Mouse (Mus musculus): Measurements from ENCODE around the gene Pde1a. TPM values are rescaled to one million over a fixed set of nuclear protein-coding genes. Genes with fewer than 3 reads are reported as not detected.
"Not testable (repeated sequence)": the region's sequence is repeated elsewhere in the genome, so short reads cannot be mapped to it uniquely, and the experiment has no call there.

The Pde1a gene
- polyA plus RNA-seq, 1 experiment from 2014 or later: 10.1 TPM

GRCm38 (mm10) chr2:79891760-79892570 lies 237.3 kb downstream of the Pde1a start:
- Histone ChIP-seq H3K4me3 (ENCODE audit: low read depth, low read length) (no peak overlapping the region), H3K9ac (ENCODE audit: low read depth, low read length) (no peak overlapping the region), H3K27ac (ENCODE audit: low read length) (no peak overlapping the region), H3K4me1 (ENCODE audit: control insufficient read depth, insufficient read depth, low read length) (no peaks in the 10 kb centered on the region), H3K36me3 (ENCODE audit: control insufficient read depth, insufficient read depth, low read length) (no peaks in the 10 kb centered on the region), H3K9me3 (replicated peaks; ENCODE audit: control insufficient read depth, low read length, poor library complexity, severe bottlenecking) (no peaks in the 10 kb centered on the region), H3K27me3 (ENCODE audit: control insufficient read depth, insufficient read depth, low read depth, low read length) (no peaks in the 10 kb centered on the region), H3K4me2 (ENCODE audit: low read length) (no peak overlapping the region)
- 0 out of 2 replicates have a peak, but pooled peaks have one; percentile 58 for ATAC-seq
- 82% methylated on average over 5 of the region's 5 CpGs for WGBS

- no peak for ATAC-seq
These were observed 238.5 kb downstream of the Pde1a start for GRCm38 (mm10) chr2:79890726-79891125.

DNA sequence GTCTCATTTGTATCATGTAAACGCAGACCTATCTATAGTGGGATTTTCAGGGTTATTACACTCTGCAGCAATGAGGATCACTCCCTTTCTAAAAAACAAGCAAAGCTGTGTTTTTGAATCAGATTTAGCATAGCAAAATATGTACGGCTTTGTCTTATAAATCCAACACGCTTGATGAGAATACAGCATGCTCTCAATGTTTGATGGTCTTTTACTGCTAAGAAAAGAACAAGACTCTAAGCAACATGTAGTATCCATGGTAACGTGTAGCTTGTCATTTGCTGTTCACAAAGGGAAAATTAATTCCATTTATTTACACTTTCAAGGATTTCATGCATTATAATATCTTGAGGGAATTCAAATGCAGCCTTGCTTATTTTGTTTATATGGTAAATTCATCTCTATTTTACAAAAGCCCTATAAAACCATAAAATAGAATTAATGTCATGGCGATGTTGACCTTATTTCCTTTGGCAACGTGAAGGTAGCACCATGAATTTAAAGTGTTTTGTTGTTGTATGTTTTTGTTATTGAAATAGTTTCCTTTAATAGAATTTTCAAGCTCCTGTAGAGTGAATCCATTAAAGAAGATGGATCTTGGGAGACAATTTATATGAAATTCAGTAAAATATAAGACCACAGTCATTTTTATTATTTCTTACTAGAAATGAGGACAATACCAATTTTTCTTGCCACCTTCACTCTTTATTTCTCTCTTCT lies 245.5 kb downstream of the Pde1a start:
- H3K4me1 ChIP-seq (ENCODE audit: control insufficient read depth, insufficient read depth, low read length): no peaks in the 10 kb centered on the region
- H3K27ac ChIP-seq (ENCODE audit: low read length): 0 out of 2 replicates have a peak overlapping the region, but pooled peaks have one; percentile 33
- H3K9ac ChIP-seq (ENCODE audit: low read depth, low read length): no peak overlapping the region
- H3K9me3 ChIP-seq (replicated peaks; ENCODE audit: control insufficient read depth, low read length, poor library complexity, severe bottlenecking): no peaks in the 10 kb centered on the region
- ATAC-seq: peak; percentile 90
- H3K4me2 ChIP-seq (ENCODE audit: low read length): no peak overlapping the region
- H3K36me3 ChIP-seq (ENCODE audit: control insufficient read depth, insufficient read depth, low read length): no peaks in the 10 kb centered on the region
- 46% methylated on average over 6 of the region's 6 CpGs for WGBS
- H3K4me3 ChIP-seq (ENCODE audit: low read depth, low read length): no peak overlapping the region
- H3K27me3 ChIP-seq (ENCODE audit: control insufficient read depth, insufficient read depth, low read depth, low read length): no peaks in the 10 kb centered on the region

More at GRCm38 (mm10) chr2:79890726-79891125, 238.5 kb downstream of the Pde1a start:
- no peaks in the 10 kb centered on the region for H3K9me3 ChIP-seq (replicated peaks; ENCODE audit: control insufficient read depth, low read length, poor library complexity, severe bottlenecking)
- no peak overlapping the region for H3K4me2 ChIP-seq (ENCODE audit: low read length)
- H3K4me3 ChIP-seq (ENCODE audit: low read depth, low read length): no peak overlapping the region
- no peak overlapping the region for H3K27ac ChIP-seq (ENCODE audit: low read length)
- H3K4me1 ChIP-seq (ENCODE audit: control insufficient read depth, insufficient read depth, low read length): no peaks in the 10 kb centered on the region
- H3K27me3 ChIP-seq (ENCODE audit: control insufficient read depth, insufficient read depth, low read depth, low read length): no peaks in the 10 kb centered on the region
- 89% methylated on average over 8 of the region's 8 CpGs for WGBS
- no peaks in the 10 kb centered on the region for H3K36me3 ChIP-seq (ENCODE audit: control insufficient read depth, insufficient read depth, low read length)
- H3K9ac ChIP-seq (ENCODE audit: low read depth, low read length): no peak overlapping the region

DNA sequence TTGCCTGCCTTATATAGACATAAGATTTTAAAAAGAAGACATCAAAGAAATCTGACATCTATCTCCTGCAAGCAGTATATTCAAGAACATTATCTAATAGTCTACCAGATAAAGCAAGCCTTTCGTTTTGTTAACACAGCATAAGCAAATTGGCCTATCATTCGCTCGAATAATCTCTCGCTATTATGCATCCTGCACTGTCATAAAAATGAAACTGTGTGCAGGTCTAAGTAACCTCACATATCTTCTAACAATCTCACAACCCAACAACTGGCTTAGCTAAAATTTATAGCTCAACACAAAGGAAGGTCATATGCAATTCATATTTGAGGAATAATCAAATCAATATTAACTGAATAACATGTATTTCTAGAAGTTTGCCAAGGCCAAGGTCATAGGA lies 246.0 kb downstream of the Pde1a start:
- Histone ChIP-seq H3K4me2 (ENCODE audit: low read length) (no peak overlapping the region), H3K9ac (ENCODE audit: low read depth, low read length) (no peak overlapping the region), H3K36me3 (ENCODE audit: control insufficient read depth, insufficient read depth, low read length) (no peaks in the 10 kb centered on the region), H3K9me3 (replicated peaks; ENCODE audit: control insufficient read depth, low read length, poor library complexity, severe bottlenecking) (no peaks in the 10 kb centered on the region), H3K27ac (ENCODE audit: low read length) (peak overlapping the region; percentile 33; the same call in 1 of the 2 replicates), H3K27me3 (ENCODE audit: control insufficient read depth, insufficient read depth, low read depth, low read length) (no peaks in the 10 kb centered on the region), H3K4me1 (ENCODE audit: control insufficient read depth, insufficient read depth, low read length) (no peaks in the 10 kb centered on the region), H3K4me3 (ENCODE audit: low read depth, low read length) (no peak overlapping the region)
- WGBS: 80% methylated on average over 4 of the region's 4 CpGs
- ATAC-seq: peak; percentile 61; the same call in 1 of the 2 replicates

- no peaks in the 10 kb centered on the region for H3K36me3 ChIP-seq (ENCODE audit: control insufficient read depth, insufficient read depth, low read length)
- H3K9me3 ChIP-seq (replicated peaks; ENCODE audit: control insufficient read depth, low read length, poor library complexity, severe bottlenecking): no peaks in the 10 kb centered on the region
- ATAC-seq: peak; percentile 88
- H3K4me1 ChIP-seq (ENCODE audit: control insufficient read depth, insufficient read depth, low read length): 0 out of 2 replicates have a peak, but pooled peaks cover 2% of the 10 kb centered on the region
- H3K27me3 ChIP-seq (ENCODE audit: control insufficient read depth, insufficient read depth, low read depth, low read length): no peaks in the 10 kb centered on the region
- 42% methylated on average over 9 of the region's 9 CpGs for WGBS
- no peak overlapping the region for H3K27ac ChIP-seq (ENCODE audit: low read length)
- peak overlapping the region; percentile 21; the same call in 1 of the 2 replicates for H3K4me2 ChIP-seq (ENCODE audit: low read length)
- no peak overlapping the region for H3K4me3 ChIP-seq (ENCODE audit: low read depth, low read length)
- H3K9ac ChIP-seq (ENCODE audit: low read depth, low read length): no peak overlapping the region
These were observed 263.8 kb downstream of the Pde1a start for GRCm38 (mm10) chr2:79865275-79865999.

DNA sequence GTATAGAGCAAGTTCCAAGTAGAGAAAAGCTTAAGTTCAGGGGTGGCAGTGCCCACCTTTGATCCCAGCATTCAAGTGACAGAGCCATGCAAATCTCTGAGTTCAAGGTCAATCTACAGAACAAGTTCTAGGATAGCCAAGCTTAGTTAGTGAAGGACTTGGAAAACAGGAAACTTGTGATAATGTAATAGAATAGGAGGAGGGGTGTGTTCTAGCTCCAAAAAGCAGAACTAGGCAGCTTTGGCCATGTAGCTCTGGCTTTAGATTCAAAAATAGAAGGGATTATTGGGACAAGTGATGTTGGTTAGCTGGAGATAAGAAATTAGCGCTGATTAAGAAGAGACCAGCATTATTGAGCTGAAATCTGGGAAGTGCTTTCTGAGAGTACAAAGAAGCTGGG lies 272.4 kb downstream of the Pde1a start:
- Histone ChIP-seq H3K4me1 (ENCODE audit: control insufficient read depth, insufficient read depth, low read length) (no peaks in the 10 kb centered on the region), H3K4me3 (ENCODE audit: low read depth, low read length) (no peak overlapping the region), H3K9me3 (replicated peaks; ENCODE audit: control insufficient read depth, low read length, poor library complexity, severe bottlenecking) (no peaks in the 10 kb centered on the region), H3K27ac (ENCODE audit: low read length) (no peak overlapping the region), H3K9ac (ENCODE audit: low read depth, low read length) (no peak overlapping the region), H3K36me3 (ENCODE audit: control insufficient read depth, insufficient read depth, low read length) (no peaks in the 10 kb centered on the region), H3K27me3 (ENCODE audit: control insufficient read depth, insufficient read depth, low read depth, low read length) (no peaks in the 10 kb centered on the region), H3K4me2 (ENCODE audit: low read length) (no peak overlapping the region)
- WGBS: 88% methylated on average over 1 of the region's 1 CpGs
- ATAC-seq: no peak

DNA sequence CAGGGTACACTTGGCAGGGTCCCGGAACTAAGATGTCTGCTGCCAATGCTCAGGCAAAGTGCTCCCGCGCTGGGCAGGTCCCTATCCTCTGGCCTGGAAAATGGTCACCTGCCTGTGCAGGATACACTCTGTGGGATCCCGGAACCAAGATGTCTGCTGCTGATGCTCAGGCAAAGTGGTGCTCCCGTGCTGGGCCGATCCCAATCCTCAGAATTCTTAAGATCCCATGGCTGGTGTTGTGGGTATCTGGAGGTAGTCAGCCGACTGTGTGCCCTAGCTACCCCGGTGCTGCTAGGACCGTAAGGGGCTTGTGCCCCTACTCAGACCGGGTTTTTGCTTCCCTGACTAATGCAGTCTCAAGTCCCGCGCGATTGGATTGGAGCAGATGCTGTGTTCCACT lies 281.9 kb downstream of the Pde1a start:
- WGBS: 88% methylated on average over 13 of the region's 13 CpGs
- ATAC-seq; H3K4me2 ChIP-seq (ENCODE audit: low read length); H3K4me1 ChIP-seq (ENCODE audit: control insufficient read depth, insufficient read depth, low read length); H3K36me3 ChIP-seq (ENCODE audit: control insufficient read depth, insufficient read depth, low read length); H3K4me3 ChIP-seq (ENCODE audit: low read depth, low read length); H3K27me3 ChIP-seq (ENCODE audit: control insufficient read depth, insufficient read depth, low read depth, low read length); H3K27ac ChIP-seq (ENCODE audit: low read length); H3K9me3 ChIP-seq (replicated peaks; ENCODE audit: control insufficient read depth, low read length, poor library complexity, severe bottlenecking); H3K9ac ChIP-seq (ENCODE audit: low read depth, low read length): not testable (repeated sequence)

- H3K36me3 ChIP-seq (ENCODE audit: control insufficient read depth, insufficient read depth, low read length): no peaks in the 10 kb centered on the region
- H3K4me3 ChIP-seq (ENCODE audit: low read depth, low read length): no peak overlapping the region
- H3K9me3 ChIP-seq (replicated peaks; ENCODE audit: control insufficient read depth, low read length, poor library complexity, severe bottlenecking): no peaks in the 10 kb centered on the region
- no peaks in the 10 kb centered on the region for H3K4me1 ChIP-seq (ENCODE audit: control insufficient read depth, insufficient read depth, low read length)
- ATAC-seq: no peak
- no peak overlapping the region for H3K27ac ChIP-seq (ENCODE audit: low read length)
- H3K27me3 ChIP-seq (ENCODE audit: control insufficient read depth, insufficient read depth, low read depth, low read length): no peaks in the 10 kb centered on the region
- no peak overlapping the region for H3K9ac ChIP-seq (ENCODE audit: low read depth, low read length)
- H3K4me2 ChIP-seq (ENCODE audit: low read length): no peak overlapping the region
- WGBS: 77% methylated on average over 5 of the region's 5 CpGs
These were observed 289.7 kb downstream of the Pde1a start for GRCm38 (mm10) chr2:79839513-79839912.
